ENCODE assay signal across 9 mouse cellular contexts in the genomic region with DNA sequence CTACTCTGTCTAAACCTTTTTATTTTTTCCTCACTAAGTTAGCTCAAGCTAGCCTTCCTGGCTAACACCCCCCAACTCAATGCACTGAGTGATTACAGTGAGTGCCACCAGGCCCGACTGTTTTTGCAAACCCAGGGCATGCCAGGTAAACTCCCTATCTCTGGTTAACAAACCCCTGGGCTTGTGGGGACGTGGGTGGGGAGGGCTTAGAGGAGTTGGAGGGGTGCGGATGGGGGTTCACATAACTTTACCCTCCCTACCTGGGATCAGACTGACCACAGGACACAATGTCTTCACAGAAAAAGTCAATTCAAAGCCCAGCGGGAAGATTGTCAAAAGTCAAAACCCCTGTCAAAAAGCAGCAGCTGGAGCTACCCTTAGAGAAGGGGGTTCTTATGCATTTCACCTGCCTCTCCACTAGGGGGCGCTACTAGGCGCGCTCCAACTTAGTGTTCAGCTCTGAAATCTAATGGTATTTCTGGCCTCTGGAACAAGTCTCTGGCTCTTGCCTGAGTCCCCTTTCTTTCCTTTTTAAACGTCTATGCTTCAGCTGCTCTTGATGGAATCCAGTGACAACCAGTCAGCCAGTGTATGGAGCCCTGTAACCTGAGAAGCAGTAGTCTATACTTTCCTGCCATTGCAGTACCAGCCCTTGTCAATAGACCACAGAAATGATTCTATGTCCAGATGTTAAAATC. TPM values are rescaled to one million over a fixed set of nuclear protein-coding genes. Genes with fewer than 3 reads are reported as not detected.
DNase-seq lines count a peak whose midpoint lies in the region; ATAC-seq and TF ChIP-seq lines count a peak whose summit lies in the region.
"Had no signal": no experiment of that assay in that cellular context is flagged by ENCODE, and none has a peak within 500 bp of the region (broad histone marks: within the 10 kb centered on the region; RNA-seq: fewer than 3 reads in every experiment).

No protein-coding gene starts in this region.

- WGBS in hindbrain, embryonic 10.5 days = 31% methylated on average over 8 of the region's 8 CpGs
- 24% methylated on average over 8 of the region's 8 CpGs for WGBS in hindbrain, embryonic 16.5 days
- 26% methylated on average over 8 of the region's 8 CpGs for WGBS in cerebellum, adult 2 months
- WGBS in heart, embryonic 10.5 days = 26% methylated on average over 8 of the region's 8 CpGs

- no peak overlapping the region for H3K4me3 ChIP-seq in hindbrain, embryonic 10.5 days
- no peak overlapping the region for H3K4me3 ChIP-seq in hindbrain, embryonic 16.5 days (ENCODE audit: low read length)
- no peak overlapping the region for H3K4me3 ChIP-seq in MEL (ENCODE audit: control insufficient read depth in 1 of 2, insufficient read depth in 1 of 2, low read depth in 2 of 2, low read length in 2 of 2)
- H3K4me3 ChIP-seq in cerebellum, adult 2 months (replicated peaks; ENCODE audit: insufficient read depth, low read depth, low read length) = no peak overlapping the region
- H3K4me3 ChIP-seq in heart, embryonic 10.5 days = no peak overlapping the region
- H3K4me3 ChIP-seq in left cerebral cortex, adult 2 months = no peak overlapping the region
- H3K4me3 ChIP-seq: embryonic facial prominence, embryonic 15.5 days had no signal

- H3K79me2 ChIP-seq in MEL (ENCODE audit: control insufficient read depth, insufficient read depth, low read length, poor library complexity) = no peaks in the 10 kb centered on the region

- peak; percentile 74 for DNase-seq in hindbrain, embryonic 10.5 days (ENCODE audit: low spot score)
- peak; percentile 66 for DNase-seq in MEL (ENCODE audit: low read depth, low spot score)
- peak; percentile 33 to 58 for DNase-seq in cerebellum, adult 2 months
- DNase-seq in heart, embryonic 10.5 days (ENCODE audit: low spot score) = peak; percentile 85
- DNase-seq in left cerebral cortex, adult 2 months (ENCODE audit: extremely low spot score in 1 of 2, low spot score in 2 of 2) = peak; percentile 49 to 59
- peak; percentile 70 for DNase-seq in testis, postnatal 14 days (ENCODE audit: low spot score)

- TF ChIP-seq POLR2A in MEL (IDR thresholded peaks at IDR 0.05; ENCODE audit: control insufficient read depth in 1 of 2, insufficient read depth in 1 of 2, low read depth in 1 of 2, low read length in 2 of 2, poor library complexity in 1 of 2) = no peak
- TF ChIP-seq POLR2A in cerebellum, adult 2 months (IDR thresholded peaks at IDR 0.05; ENCODE audit: borderline replicate concordance, insufficient read depth, low read length) = no peak

- peaks cover 29% of the 10 kb centered on the region for H3K36me3 ChIP-seq in hindbrain, embryonic 10.5 days
- H3K36me3 ChIP-seq in hindbrain, embryonic 16.5 days (ENCODE audit: control insufficient read depth, insufficient read depth, low read length) = peaks cover 10% of the 10 kb centered on the region
- H3K36me3 ChIP-seq in MEL (ENCODE audit: control insufficient read depth in 1 of 2, insufficient read depth in 2 of 2, low read length in 2 of 2) = peaks cover 0 to 7% of the 10 kb centered on the region in 2 experiments; a peak in 1 of 4 replicates
- peaks cover 24% of the 10 kb centered on the region for H3K36me3 ChIP-seq in heart, embryonic 10.5 days

- no peak for TF ChIP-seq EP300 in MEL (IDR thresholded peaks at IDR 0.05; ENCODE audit: low read depth in 1 of 2, low read length in 2 of 2)

- intact Hi-C loops in left cerebral cortex, adult 2 months (cut with DNase I) = loop anchor here (1.0 to 2.0 kb wide), 2 partner anchors 41 to 75 kb away; a partner anchor contains a TSS

- peak; percentile 86 to 96 (median 93) for TF ChIP-seq CTCF in MEL (IDR thresholded peaks at IDR 0.05 in 2 of 3, conservative IDR thresholded peaks at IDR 0.05 in 1 of 3; ENCODE audit: control insufficient read depth in 1 of 3, insufficient read depth in 1 of 3, low read depth in 2 of 3, low read length in 3 of 3, poor library complexity in 1 of 3, severe bottlenecking in 1 of 3)
- peak; percentile 76 for TF ChIP-seq CTCF in cerebellum, adult 2 months (IDR thresholded peaks at IDR 0.05; ENCODE audit: borderline replicate concordance, insufficient read depth, low read depth, low read length)
- peak; percentile 99 for TF ChIP-seq CTCF in left cerebral cortex, adult 2 months (IDR thresholded peaks at IDR 0.05)

- H3K4me1 ChIP-seq in hindbrain, embryonic 10.5 days (replicated peaks) = no peaks in the 10 kb centered on the region
- no peaks in the 10 kb centered on the region for H3K4me1 ChIP-seq in hindbrain, embryonic 16.5 days (ENCODE audit: control insufficient read depth, insufficient read depth, low read depth, low read length)
- H3K4me1 ChIP-seq in MEL (ENCODE audit: control insufficient read depth in 1 of 2, insufficient read depth in 2 of 2, low read length in 2 of 2) = no peaks in the 10 kb centered on the region
- H3K4me1 ChIP-seq in cerebellum, adult 2 months (ENCODE audit: control insufficient read depth, insufficient read depth, low read length) = no peaks in the 10 kb centered on the region
- H3K4me1 ChIP-seq in heart, embryonic 10.5 days = peaks cover 2% of the 10 kb centered on the region; the same call in 1 of the 2 replicates
- H3K4me1 ChIP-seq: embryonic facial prominence, embryonic 15.5 days had no signal

- no peak overlapping the region for H3K27ac ChIP-seq in hindbrain, embryonic 10.5 days
- H3K27ac ChIP-seq in hindbrain, embryonic 16.5 days (ENCODE audit: low read depth, low read length) = no peak overlapping the region
- H3K27ac ChIP-seq in MEL (ENCODE audit: control insufficient read depth, low read depth, low read length) = no peak overlapping the region
- no peak overlapping the region for H3K27ac ChIP-seq in cerebellum, adult 2 months (ENCODE audit: insufficient read depth, low read length)
- H3K27ac ChIP-seq in heart, embryonic 10.5 days = no peak overlapping the region
- no peak overlapping the region for H3K27ac ChIP-seq in left cerebral cortex, adult 2 months
- H3K27ac ChIP-seq: embryonic facial prominence, embryonic 15.5 days had no signal

- no peak overlapping the region for H3K4me2 ChIP-seq in hindbrain, embryonic 16.5 days (ENCODE audit: low read length)
- H3K4me2 ChIP-seq: embryonic facial prominence, embryonic 15.5 days had no signal

- no peaks in the 10 kb centered on the region for H3K27me3 ChIP-seq in hindbrain, embryonic 10.5 days (ENCODE audit: insufficient read depth, poor library complexity, severe bottlenecking)
- H3K27me3 ChIP-seq in hindbrain, embryonic 16.5 days (replicated peaks; ENCODE audit: control insufficient read depth, insufficient read depth, low read length) = no peaks in the 10 kb centered on the region
- no peaks in the 10 kb centered on the region for H3K27me3 ChIP-seq in MEL (ENCODE audit: control insufficient read depth in 1 of 2, insufficient read depth in 2 of 2, low read length in 2 of 2)
- H3K27me3 ChIP-seq in cerebellum, adult 2 months (ENCODE audit: control insufficient read depth, insufficient read depth, low read length) = no peaks in the 10 kb centered on the region
- no peaks in the 10 kb centered on the region for H3K27me3 ChIP-seq in heart, embryonic 10.5 days (ENCODE audit: insufficient read depth, poor library complexity, severe bottlenecking)
- H3K27me3 ChIP-seq: embryonic facial prominence, embryonic 15.5 days had no signal

- TF ChIP-seq RAD21 in MEL (IDR thresholded peaks at IDR 0.05; ENCODE audit: low read depth, low read length) = peak; percentile 39

- no peak overlapping the region for H3K9ac ChIP-seq in hindbrain, embryonic 16.5 days (ENCODE audit: low read depth, low read length)
- H3K9ac ChIP-seq in MEL (ENCODE audit: control insufficient read depth, low read depth, low read length, poor library complexity, severe bottlenecking) = no peak overlapping the region
- H3K9ac ChIP-seq: embryonic facial prominence, embryonic 15.5 days had no signal

- no peak for ATAC-seq in hindbrain, embryonic 16.5 days
- peak; percentile 85 for ATAC-seq in megakaryocyte progenitor cell, adult 5-6 weeks (replicated peaks; ENCODE audit: poor library complexity)

- no peaks in the 10 kb centered on the region for H3K9me3 ChIP-seq in hindbrain, embryonic 10.5 days
- H3K9me3 ChIP-seq in hindbrain, embryonic 16.5 days (ENCODE audit: control insufficient read depth, low read length) = no peaks in the 10 kb centered on the region
- no peaks in the 10 kb centered on the region for H3K9me3 ChIP-seq in MEL (replicated peaks; ENCODE audit: insufficient read depth, low read length)
- no peaks in the 10 kb centered on the region for H3K9me3 ChIP-seq in heart, embryonic 10.5 days
- H3K9me3 ChIP-seq: embryonic facial prominence, embryonic 15.5 days had no signal

RNA-seq across cellular contexts. Expression of a gene that starts 12.1 kb away (rescaled TPM):
- 33.0 and 41.7 TPM in 2 replicates for polyA plus RNA-seq in hindbrain, embryonic 10.5 days (2016; fragmentation: Nextera tagmentation; extraction: Ambion mirVana)
- polyA plus RNA-seq in hindbrain, embryonic 16.5 days (2015; fragmentation: Nextera tagmentation; extraction: Ambion mirVana) = 23.7 and 25.4 TPM in 2 replicates
- 49.7 and 51.6 TPM in 2 replicates for total RNA-seq in MEL (2012; rRNA removed)
- polyA plus RNA-seq in MEL (2012; ENCODE audit: insufficient read depth in 1 of 2, insufficient read length in 2 of 2, low read depth in 1 of 2, low replicate concordance in 2 of 2, missing spikeins in 1 of 2) = 10 to 100 TPM in 1 of 2 experiments, not detected in 1; 53.7 TPM
- 14.2 and 15.3 TPM in 2 replicates for polyA plus RNA-seq in cerebellum, adult 2 months (2012; rRNA removed)
- polyA plus RNA-seq in heart, embryonic 10.5 days (2016; fragmentation: Nextera tagmentation; extraction: Ambion mirVana) = 23.2 and 32.9 TPM in 2 replicates
- 10 to 100 TPM; 14.2 to 15.9 TPM for total RNA-seq in left cerebral cortex, adult 2 months (2021)
- 21.0 and 22.2 TPM in 2 replicates for total RNA-seq in megakaryocyte progenitor cell, adult 5-6 weeks (2015)
- 55.0 and 56.5 TPM in 2 replicates for total RNA-seq in megakaryocyte progenitor cell, adult 5-6 weeks (2017)

RNA-seq across cellular contexts. Expression of a gene that starts 19.0 kb away (rescaled TPM):
- 29.1 and 29.6 TPM in 2 replicates for polyA plus RNA-seq in hindbrain, embryonic 10.5 days (2016; fragmentation: Nextera tagmentation; extraction: Ambion mirVana)
- polyA plus RNA-seq in hindbrain, embryonic 16.5 days (2015; fragmentation: Nextera tagmentation; extraction: Ambion mirVana) = 75.1 and 78.0 TPM in 2 replicates
- 11.6 and 11.9 TPM in 2 replicates for total RNA-seq in MEL (2012; rRNA removed)
- polyA plus RNA-seq in MEL (2012; ENCODE audit: insufficient read depth in 1 of 2, insufficient read length in 2 of 2, low read depth in 1 of 2, low replicate concordance in 2 of 2, missing spikeins in 1 of 2) = 10 to 100 TPM in 1 of 2 experiments, not detected in 1; 14.3 TPM
- polyA plus RNA-seq in cerebellum, adult 2 months (2012; rRNA removed) = 52.8 and 56.7 TPM in 2 replicates
- polyA plus RNA-seq in heart, embryonic 10.5 days (2016; fragmentation: Nextera tagmentation; extraction: Ambion mirVana) = 22.7 and 26.3 TPM in 2 replicates
- 10 to 100 TPM; 52.5 to 54.9 TPM for total RNA-seq in left cerebral cortex, adult 2 months (2021)
- total RNA-seq in megakaryocyte progenitor cell, adult 5-6 weeks (2015) = 30.4 and 34.6 TPM in 2 replicates
- total RNA-seq in megakaryocyte progenitor cell, adult 5-6 weeks (2017) = 32.2 and 36.6 TPM in 2 replicates

RNA-seq across cellular contexts. Expression of a gene that starts 24.6 kb away (rescaled TPM):
- not detected in 2 replicates for polyA plus RNA-seq in hindbrain, embryonic 10.5 days (2016; fragmentation: Nextera tagmentation; extraction: Ambion mirVana)
- not detected in 2 replicates for polyA plus RNA-seq in hindbrain, embryonic 16.5 days (2015; fragmentation: Nextera tagmentation; extraction: Ambion mirVana)
- total RNA-seq in MEL (2012; rRNA removed) = 0.04 TPM in 1 of 2 replicates, not detected in the other
- polyA plus RNA-seq in MEL (2012; ENCODE audit: insufficient read depth in 1 of 2, insufficient read length in 2 of 2, low read depth in 1 of 2, low replicate concordance in 2 of 2, missing spikeins in 1 of 2) = not detected
- polyA plus RNA-seq in cerebellum, adult 2 months (2012; rRNA removed) = not detected in 2 replicates
- not detected in 2 replicates for polyA plus RNA-seq in heart, embryonic 10.5 days (2016; fragmentation: Nextera tagmentation; extraction: Ambion mirVana)
- total RNA-seq in left cerebral cortex, adult 2 months (2021) = under 1 TPM in 1 of 2 experiments, not detected in 1; 0.21 TPM
- total RNA-seq in megakaryocyte progenitor cell, adult 5-6 weeks (2015) = not detected in 2 replicates
- total RNA-seq in megakaryocyte progenitor cell, adult 5-6 weeks (2017) = not detected in 2 replicates
- polyA plus RNA-seq: embryonic facial prominence, embryonic 15.5 days had no signal

RNA-seq across cellular contexts. Expression of a gene that starts 41.6 kb away (rescaled TPM):
- 26.8 and 26.9 TPM in 2 replicates for polyA plus RNA-seq in hindbrain, embryonic 10.5 days (2016; fragmentation: Nextera tagmentation; extraction: Ambion mirVana)
- 10.0 and 10.2 TPM in 2 replicates for polyA plus RNA-seq in hindbrain, embryonic 16.5 days (2015; fragmentation: Nextera tagmentation; extraction: Ambion mirVana)
- not detected in 2 replicates for total RNA-seq in MEL (2012; rRNA removed)
- not detected for polyA plus RNA-seq in MEL (2012; ENCODE audit: insufficient read depth in 1 of 2, insufficient read length in 2 of 2, low read depth in 1 of 2, low replicate concordance in 2 of 2, missing spikeins in 1 of 2)
- polyA plus RNA-seq in cerebellum, adult 2 months (2012; rRNA removed) = 8.4 and 8.5 TPM in 2 replicates
- polyA plus RNA-seq in heart, embryonic 10.5 days (2016; fragmentation: Nextera tagmentation; extraction: Ambion mirVana) = 24.0 and 26.5 TPM in 2 replicates
- total RNA-seq in left cerebral cortex, adult 2 months (2021) = 10 to 100 TPM; 32.4 to 33.8 TPM
- not detected in 2 replicates for total RNA-seq in megakaryocyte progenitor cell, adult 5-6 weeks (2015)
- total RNA-seq in megakaryocyte progenitor cell, adult 5-6 weeks (2017) = not detected in 2 replicates
